Mouse (Mus musculus): ENCODE results near the gene Grasp. TPM values are rescaled to one million over a fixed set of nuclear protein-coding genes. Genes with fewer than 3 reads are reported as not detected.

Grasp gene
- polyA plus RNA-seq, 1 experiment from 2014 or later = 2.3 TPM

GRCm38 (mm10) chr15:101221298-101222104 lies 2.5 kb upstream of the Grasp start:
- Histone ChIP-seq H3K36me3 (ENCODE audit: control insufficient read depth, insufficient read depth, low read length) (no peaks in the 10 kb centered on the region), H3K4me1 (ENCODE audit: control insufficient read depth, insufficient read depth, low read length) (peaks cover 31% of the 10 kb centered on the region), H3K9ac (ENCODE audit: low read depth, low read length) (peak overlapping the region; percentile 43; the same call in 1 of the 2 replicates), H3K4me2 (ENCODE audit: low read depth, low read length) (peak overlapping the region; percentile 52), H3K9me3 (ENCODE audit: control insufficient read depth, low read length) (no peaks in the 10 kb centered on the region), H3K4me3 (ENCODE audit: low read length) (peak overlapping the region; percentile 34), H3K27me3 (replicated peaks; ENCODE audit: control insufficient read depth, insufficient read depth, low read length) (no peaks in the 10 kb centered on the region), H3K27ac (ENCODE audit: low read length) (peak overlapping the region; percentile 30)
- WGBS = 5% methylated on average over 14 of the region's 14 CpGs
- peak; percentile 73 for ATAC-seq

GRCm38 (mm10) chr15:101222897-101223482 lies 998 bp upstream of the Grasp start:
- Histone ChIP-seq H3K36me3 (ENCODE audit: control insufficient read depth, insufficient read depth, low read length) (no peaks in the 10 kb centered on the region), H3K9ac (ENCODE audit: low read depth, low read length) (no peak overlapping the region), H3K9me3 (ENCODE audit: control insufficient read depth, low read length) (no peaks in the 10 kb centered on the region), H3K27me3 (replicated peaks; ENCODE audit: control insufficient read depth, insufficient read depth, low read length) (no peaks in the 10 kb centered on the region), H3K27ac (ENCODE audit: low read length) (no peak overlapping the region), H3K4me3 (ENCODE audit: low read length) (no peak overlapping the region), H3K4me1 (ENCODE audit: control insufficient read depth, insufficient read depth, low read length) (peaks cover 39% of the 10 kb centered on the region), H3K4me2 (ENCODE audit: low read depth, low read length) (no peak overlapping the region)
- 54% methylated on average over 13 of the region's 13 CpGs for WGBS
- ATAC-seq = no peak

DNA sequence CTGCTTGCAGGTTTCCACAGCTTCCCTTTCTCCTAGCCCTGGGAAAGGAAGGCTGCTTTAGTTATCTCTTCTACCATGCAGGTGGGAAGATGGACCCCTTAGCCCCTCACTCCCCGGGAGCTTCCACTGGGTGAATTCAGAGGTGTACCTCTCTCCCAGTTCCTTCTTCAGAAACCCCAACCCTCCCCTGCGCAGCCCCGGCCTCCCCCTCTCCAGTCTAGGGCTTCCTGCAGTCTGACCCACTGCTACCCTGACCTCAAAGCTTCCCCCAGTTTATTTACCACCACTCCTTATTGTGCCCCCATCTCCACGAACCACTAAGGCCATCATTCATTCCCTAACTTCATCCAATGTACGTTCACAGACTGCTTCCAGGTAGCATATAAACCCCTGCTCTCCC lies 392 bp upstream of the Grasp start:
- Histone ChIP-seq H3K9ac (ENCODE audit: low read depth, low read length) (peak overlapping the region; percentile 85; the same call in 1 of the 2 replicates), H3K27ac (ENCODE audit: low read length) (0 out of 2 replicates have a peak overlapping the region, but pooled peaks have one; percentile 11), H3K4me3 (ENCODE audit: low read length) (peak overlapping the region; percentile 81), H3K36me3 (ENCODE audit: control insufficient read depth, insufficient read depth, low read length) (no peaks in the 10 kb centered on the region), H3K4me2 (ENCODE audit: low read depth, low read length) (peak overlapping the region; percentile 92), H3K4me1 (ENCODE audit: control insufficient read depth, insufficient read depth, low read length) (peaks cover 44% of the 10 kb centered on the region), H3K27me3 (replicated peaks; ENCODE audit: control insufficient read depth, insufficient read depth, low read length) (no peaks in the 10 kb centered on the region), H3K9me3 (ENCODE audit: control insufficient read depth, low read length) (no peaks in the 10 kb centered on the region)
- no peak for ATAC-seq
- 14% methylated on average over 5 of the region's 5 CpGs for WGBS

DNA sequence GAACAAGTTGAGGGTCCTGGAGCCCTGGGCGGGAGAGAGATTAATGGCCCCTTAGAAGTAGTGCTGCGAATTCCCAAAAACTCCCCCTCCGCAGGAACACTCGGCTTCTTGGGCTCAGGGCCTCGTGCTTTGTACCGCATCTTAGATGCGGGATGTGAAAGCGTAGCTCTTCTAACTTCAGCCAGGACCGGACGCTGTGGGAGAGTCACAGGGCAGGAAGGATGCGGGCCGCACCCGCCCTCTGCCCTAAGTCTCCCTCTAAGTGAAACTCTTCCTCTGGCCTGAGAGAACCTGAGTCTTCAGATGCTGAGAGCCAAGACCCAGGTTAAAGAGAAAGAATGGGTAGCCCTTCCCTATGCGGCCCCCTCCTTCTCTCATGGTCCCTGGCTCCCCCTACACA lies 989 bp downstream of the Grasp start:
- Histone ChIP-seq H3K36me3 (ENCODE audit: control insufficient read depth, insufficient read depth, low read length) (0 out of 2 replicates have a peak, but pooled peaks cover 8% of the 10 kb centered on the region), H3K4me2 (ENCODE audit: low read depth, low read length) (peak overlapping the region; percentile 92), H3K4me3 (ENCODE audit: low read length) (peak overlapping the region; percentile 81), H3K27ac (ENCODE audit: low read length) (peak overlapping the region; percentile 83), H3K4me1 (ENCODE audit: control insufficient read depth, insufficient read depth, low read length) (peaks cover 50% of the 10 kb centered on the region), H3K9ac (ENCODE audit: low read depth, low read length) (peak overlapping the region; percentile 85), H3K27me3 (replicated peaks; ENCODE audit: control insufficient read depth, insufficient read depth, low read length) (no peaks in the 10 kb centered on the region), H3K9me3 (ENCODE audit: control insufficient read depth, low read length) (no peaks in the 10 kb centered on the region)
- 12% methylated on average over 14 of the region's 14 CpGs for WGBS
- no peak for ATAC-seq

- Histone ChIP-seq H3K9me3 (ENCODE audit: control insufficient read depth, low read length) (no peaks in the 10 kb centered on the region), H3K36me3 (ENCODE audit: control insufficient read depth, insufficient read depth, low read length) (peaks cover 24% of the 10 kb centered on the region), H3K4me2 (ENCODE audit: low read depth, low read length) (peak overlapping the region; percentile 20; the same call in 1 of the 2 replicates), H3K4me3 (ENCODE audit: low read length) (no peak overlapping the region), H3K27ac (ENCODE audit: low read length) (peak overlapping the region; percentile 69), H3K9ac (ENCODE audit: low read depth, low read length) (peak overlapping the region; percentile 23; the same call in 1 of the 2 replicates), H3K4me1 (ENCODE audit: control insufficient read depth, insufficient read depth, low read length) (peaks cover 39% of the 10 kb centered on the region), H3K27me3 (replicated peaks; ENCODE audit: control insufficient read depth, insufficient read depth, low read length) (no peaks in the 10 kb centered on the region)
- peak; percentile 29; the same call in 1 of the 2 replicates for ATAC-seq
- WGBS = 32% methylated on average over 7 of the region's 7 CpGs
Observed at GRCm38 (mm10) chr15:101227971-101228370, 4.0 kb downstream of the Grasp start.

GRCm38 (mm10) chr15:101228866-101229590 lies 5.0 kb downstream of the Grasp start:
- peaks cover 24% of the 10 kb centered on the region for H3K36me3 ChIP-seq (ENCODE audit: control insufficient read depth, insufficient read depth, low read length)
- H3K9me3 ChIP-seq (ENCODE audit: control insufficient read depth, low read length) = no peaks in the 10 kb centered on the region
- ATAC-seq = no peak
- no peaks in the 10 kb centered on the region for H3K27me3 ChIP-seq (replicated peaks; ENCODE audit: control insufficient read depth, insufficient read depth, low read length)
- H3K27ac ChIP-seq (ENCODE audit: low read length) = peak overlapping the region; percentile 69
- no peak overlapping the region for H3K4me3 ChIP-seq (ENCODE audit: low read length)
- 0 out of 2 replicates have a peak overlapping the region, but pooled peaks have one; percentile 4 for H3K4me2 ChIP-seq (ENCODE audit: low read depth, low read length)
- H3K9ac ChIP-seq (ENCODE audit: low read depth, low read length) = 0 out of 2 replicates have a peak overlapping the region, but pooled peaks have one; percentile 6
- H3K4me1 ChIP-seq (ENCODE audit: control insufficient read depth, insufficient read depth, low read length) = peaks cover 38% of the 10 kb centered on the region
- WGBS = 68% methylated on average over 21 of the region's 21 CpGs

DNA sequence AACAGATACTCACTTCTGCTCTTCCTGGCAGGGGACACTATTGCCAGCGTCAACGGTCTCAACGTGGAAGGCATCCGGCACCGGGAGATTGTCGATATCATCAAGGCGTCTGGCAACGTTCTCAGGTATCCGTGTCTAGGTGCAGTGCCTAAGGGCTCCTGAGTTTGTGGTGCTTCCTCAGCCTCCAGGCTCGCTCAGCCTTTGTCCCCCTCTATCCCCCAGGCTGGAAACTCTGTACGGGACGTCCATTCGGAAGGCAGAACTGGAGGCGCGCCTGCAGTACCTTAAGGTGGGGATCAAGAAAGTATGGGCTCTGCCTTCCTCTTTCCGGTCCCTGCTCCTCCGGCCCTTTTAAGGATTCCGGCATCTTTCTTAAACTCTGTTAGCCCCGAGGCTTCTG lies 6.5 kb downstream of the Grasp start:
- no peak overlapping the region for H3K4me2 ChIP-seq (ENCODE audit: low read depth, low read length)
- no peaks in the 10 kb centered on the region for H3K27me3 ChIP-seq (replicated peaks; ENCODE audit: control insufficient read depth, insufficient read depth, low read length)
- no peak overlapping the region for H3K9ac ChIP-seq (ENCODE audit: low read depth, low read length)
- no peak for ATAC-seq
- H3K9me3 ChIP-seq (ENCODE audit: control insufficient read depth, low read length) = no peaks in the 10 kb centered on the region
- WGBS = 96% methylated on average over 19 of the region's 19 CpGs
- no peak overlapping the region for H3K4me3 ChIP-seq (ENCODE audit: low read length)
- H3K36me3 ChIP-seq (ENCODE audit: control insufficient read depth, insufficient read depth, low read length) = peaks cover 24% of the 10 kb centered on the region
- no peak overlapping the region for H3K27ac ChIP-seq (ENCODE audit: low read length)
- peaks cover 46% of the 10 kb centered on the region for H3K4me1 ChIP-seq (ENCODE audit: control insufficient read depth, insufficient read depth, low read length)

GRCm38 (mm10) chr15:101230995-101231647 lies 7.1 kb downstream of the Grasp start:
- H3K27ac ChIP-seq (ENCODE audit: low read length) = no peak overlapping the region
- peaks cover 50% of the 10 kb centered on the region for H3K4me1 ChIP-seq (ENCODE audit: control insufficient read depth, insufficient read depth, low read length)
- H3K4me2 ChIP-seq (ENCODE audit: low read depth, low read length) = peak overlapping the region; percentile 21; the same call in 1 of the 2 replicates
- 0 out of 2 replicates have a peak overlapping the region, but pooled peaks have one; percentile 6 for H3K4me3 ChIP-seq (ENCODE audit: low read length)
- no peaks in the 10 kb centered on the region for H3K27me3 ChIP-seq (replicated peaks; ENCODE audit: control insufficient read depth, insufficient read depth, low read length)
- H3K36me3 ChIP-seq (ENCODE audit: control insufficient read depth, insufficient read depth, low read length) = peaks cover 24% of the 10 kb centered on the region
- no peak for ATAC-seq
- H3K9me3 ChIP-seq (ENCODE audit: control insufficient read depth, low read length) = no peaks in the 10 kb centered on the region
- 80% methylated on average over 22 of the region's 23 CpGs for WGBS
- peak overlapping the region; percentile 38; the same call in 1 of the 2 replicates for H3K9ac ChIP-seq (ENCODE audit: low read depth, low read length)

Measured in intestine, embryonic 16.5 days (tissue).